Mouse (Mus musculus) kidney, postnatal 4 days (tissue): Measurements from ENCODE around the gene Atp10b.

ENCODE experiments used
- DNase-seq, 2 experiments: peaks; one replicate each; pipeline ENCODE4 v3.0.0; 2021; ENCODE audit warnings: mixed read lengths in 2 of 2

The Atp10b gene

GRCm38 (mm10) chr11:43200089-43200488, 50.4 kb downstream of the Atp10b start:
- DNase-seq: no peak

GRCm38 (mm10) chr11:43203580-43203979, 53.9 kb downstream of the Atp10b start:
- DNase-seq: no peak

GRCm38 (mm10) chr11:43213134-43213533, 63.5 kb downstream of the Atp10b start:
- no peak for DNase-seq

GRCm38 (mm10) chr11:43213740-43214139, 64.1 kb downstream of the Atp10b start:
- no peak for DNase-seq

GRCm38 (mm10) chr11:43217021-43217420, 67.3 kb downstream of the Atp10b start:
- peak in 1 of 2 experiments; percentile 4 for DNase-seq

GRCm38 (mm10) chr11:43230231-43230630, 80.6 kb downstream of the Atp10b start:
- no peak for DNase-seq

- no peak for DNase-seq
Observed at GRCm38 (mm10) chr11:43232073-43232472, 82.4 kb downstream of the Atp10b start.

- DNase-seq: no peak
Observed at GRCm38 (mm10) chr11:43236360-43237039, 86.8 kb downstream of the Atp10b start.

GRCm38 (mm10) chr11:43239804-43240203, 90.1 kb downstream of the Atp10b start:
- DNase-seq: no peak

- DNase-seq: no peak
Observed at GRCm38 (mm10) chr11:43253034-43253433, 103.4 kb downstream of the Atp10b start.

- DNase-seq: no peak
Observed at GRCm38 (mm10) chr11:43255262-43255661, 105.6 kb downstream of the Atp10b start.

- DNase-seq: no peak
Observed at GRCm38 (mm10) chr11:43257291-43257690, 107.6 kb downstream of the Atp10b start.

GRCm38 (mm10) chr11:43257781-43258180, 108.1 kb downstream of the Atp10b start:
- peak in 1 of 2 experiments; percentile 17 for DNase-seq

- DNase-seq: peak; percentile 73 to 75
Observed at GRCm38 (mm10) chr11:43263548-43264218, 114.0 kb downstream of the Atp10b start.

GRCm38 (mm10) chr11:43267505-43267904, 117.8 kb downstream of the Atp10b start:
- DNase-seq: no peak

GRCm38 (mm10) chr11:43269503-43270255, 120.0 kb downstream of the Atp10b start:
- DNase-seq: no peak

- no peak for DNase-seq
Observed at GRCm38 (mm10) chr11:43270256-43270806, 120.7 kb downstream of the Atp10b start.

- DNase-seq: no peak
Observed at GRCm38 (mm10) chr11:43273896-43274295, 124.2 kb downstream of the Atp10b start.

GRCm38 (mm10) chr11:43297584-43297983, 147.9 kb downstream of the Atp10b start:
- DNase-seq: no peak

GRCm38 (mm10) chr11:43311000-43311399, 161.3 kb downstream of the Atp10b start:
- DNase-seq: no peak
